Mouse (Mus musculus): Measurements from ENCODE around the gene Cbx4. TPM values are rescaled to one million over a fixed set of nuclear protein-coding genes. Genes with fewer than 3 reads are reported as not detected.

Gene Cbx4
- polyA plus RNA-seq, 1 experiment from 2014 or later = 4.8 TPM

DNA sequence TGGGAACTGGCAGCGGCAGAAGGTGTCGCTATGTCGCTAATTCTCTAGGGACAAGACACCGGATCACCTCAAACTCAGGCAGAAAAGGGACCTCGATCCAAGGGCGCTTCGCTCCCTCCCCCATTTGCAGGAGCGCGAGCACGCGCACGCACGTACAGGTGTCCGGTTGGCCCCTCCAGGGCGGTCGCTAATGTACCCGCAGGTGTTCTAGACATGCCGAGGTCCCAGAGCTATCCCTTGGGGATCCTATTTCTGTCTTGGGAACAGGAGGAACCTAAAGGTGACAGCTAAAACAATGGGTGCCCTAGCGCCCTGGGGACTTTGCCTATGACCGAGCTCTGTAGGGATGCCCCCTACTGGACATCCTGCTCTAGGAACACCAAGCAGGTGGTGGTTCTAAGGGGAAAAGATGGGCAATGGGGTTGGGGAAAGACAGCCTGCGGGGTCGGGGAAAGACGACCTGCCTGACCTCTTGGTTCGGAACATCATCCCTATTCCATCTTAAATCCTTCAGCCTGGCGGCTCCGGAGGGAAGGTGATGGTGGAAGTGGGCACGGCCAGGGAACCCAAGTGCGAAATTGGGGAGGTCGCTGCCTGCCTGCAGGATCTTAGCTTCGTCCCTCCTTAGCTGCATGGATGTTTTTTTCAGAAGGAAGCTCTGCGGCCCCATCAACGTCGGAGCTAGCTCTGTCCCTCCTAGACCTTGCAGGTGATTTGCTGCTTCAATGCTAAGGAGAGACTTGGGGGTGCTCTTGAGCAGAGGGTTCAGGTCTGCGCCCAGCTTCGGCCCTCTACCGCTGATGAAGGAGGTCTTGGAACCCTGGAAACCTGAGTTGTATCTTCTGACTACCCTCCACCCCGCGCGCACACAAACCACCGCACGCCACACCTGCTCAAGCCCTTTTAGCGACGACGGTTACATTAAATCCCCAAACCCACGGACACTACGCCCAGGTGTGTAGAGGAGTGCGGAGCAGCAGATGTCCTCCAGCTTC lies 31.4 kb downstream of the Cbx4 start:
- peak overlapping the region; percentile 77 for H3K4me2 ChIP-seq (ENCODE audit: low read depth, low read length)
- DNase-seq (ENCODE audit: low spot score) (peak; percentile 53), ATAC-seq (replicated peaks; ENCODE audit: insufficient number of reproducible peaks, low FRiP score, low TSS enrichment, low read depth) (no peak)
- no peaks in the 10 kb centered on the region for H3K9me3 ChIP-seq (replicated peaks; ENCODE audit: control insufficient read depth, low read length)
- peaks cover 12% of the 10 kb centered on the region for H3K4me1 ChIP-seq (ENCODE audit: control insufficient read depth, insufficient read depth, low read length)
- 1% methylated on average over 47 of the region's 47 CpGs for WGBS
- no peak overlapping the region for H3K27ac ChIP-seq (replicated peaks; ENCODE audit: low read depth, low read length)
- H3K27me3 ChIP-seq (ENCODE audit: control insufficient read depth, insufficient read depth, low read length) = peaks cover 81% of the 10 kb centered on the region
- H3K4me3 ChIP-seq (ENCODE audit: low read depth, low read length) = peak overlapping the region; percentile 31
- H3K36me3 ChIP-seq (replicated peaks; ENCODE audit: control insufficient read depth, insufficient read depth, low read depth, low read length) = no peaks in the 10 kb centered on the region
- no peak overlapping the region for H3K9ac ChIP-seq (replicated peaks; ENCODE audit: low read length)

DNA sequence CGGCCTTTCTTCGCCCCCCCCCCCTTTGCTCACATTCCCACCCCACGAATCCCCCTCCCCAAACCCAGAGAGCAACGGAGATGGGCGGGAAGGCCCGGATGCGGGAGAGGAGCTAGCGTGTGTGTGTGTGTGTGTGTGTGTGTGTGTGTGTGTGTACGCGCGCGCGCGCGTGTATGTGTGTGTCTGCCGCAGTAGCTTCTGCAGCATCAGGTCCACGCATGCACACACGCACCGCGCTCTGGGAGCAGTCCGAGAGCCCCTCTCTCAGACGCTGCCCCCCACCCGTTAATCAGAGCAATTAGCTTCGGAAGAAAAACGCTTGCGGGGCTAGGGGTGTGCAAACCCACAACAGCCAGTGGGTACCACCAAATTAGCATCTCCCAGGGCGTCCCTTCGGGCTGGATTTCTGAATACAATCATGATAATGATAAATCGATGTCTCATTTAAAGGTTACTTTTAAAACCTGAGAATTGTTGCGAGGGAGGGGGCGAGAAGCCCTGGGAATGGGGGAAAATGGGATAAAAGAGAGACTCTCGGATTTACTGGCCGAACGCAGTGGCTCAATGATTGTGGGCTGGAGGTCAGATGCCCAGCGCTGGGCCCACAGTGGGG lies 32.2 kb downstream of the Cbx4 start:
- no peak overlapping the region for H3K27ac ChIP-seq (replicated peaks; ENCODE audit: low read depth, low read length)
- DNase-seq (ENCODE audit: low spot score) = peak; percentile 61

DNA sequence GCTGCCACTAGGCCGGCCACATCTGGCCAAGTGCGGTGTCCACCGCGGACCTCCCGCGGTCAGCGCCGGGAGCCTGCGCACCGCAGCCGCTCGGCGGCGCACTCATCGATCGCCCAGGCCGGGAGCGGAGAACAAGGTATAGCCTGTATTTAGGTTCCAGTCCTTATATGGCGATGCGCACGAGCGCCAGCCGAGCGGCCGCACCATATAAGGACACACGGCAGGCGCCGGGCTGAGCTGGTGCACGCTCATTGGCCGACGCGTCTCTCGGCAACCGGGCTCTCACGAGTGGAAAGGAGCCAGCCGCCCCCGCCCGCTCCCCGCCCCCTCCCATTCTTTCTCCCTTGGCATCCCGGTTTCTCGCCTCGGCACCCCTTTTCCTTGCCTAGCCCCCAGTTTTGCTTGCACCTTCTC lies 32.8 kb downstream of the Cbx4 start:
- DNase-seq (ENCODE audit: low spot score) (peak; percentile 96), ATAC-seq (replicated peaks; ENCODE audit: insufficient number of reproducible peaks, low FRiP score, low TSS enrichment, low read depth) (peak; percentile 91)
- Histone ChIP-seq H3K9me3 (replicated peaks; ENCODE audit: control insufficient read depth, low read length) (no peaks in the 10 kb centered on the region), H3K9ac (replicated peaks; ENCODE audit: low read length) (peak overlapping the region; percentile 52), H3K27me3 (ENCODE audit: control insufficient read depth, insufficient read depth, low read length) (peaks cover 80% of the 10 kb centered on the region), H3K27ac (replicated peaks; ENCODE audit: low read depth, low read length) (0 out of 2 replicates have a peak overlapping the region, but pooled peaks have one; percentile 28), H3K4me2 (ENCODE audit: low read depth, low read length) (peak overlapping the region; percentile 77), H3K4me3 (ENCODE audit: low read depth, low read length) (peak overlapping the region; percentile 31), H3K4me1 (ENCODE audit: control insufficient read depth, insufficient read depth, low read length) (peaks cover 12% of the 10 kb centered on the region), H3K36me3 (replicated peaks; ENCODE audit: control insufficient read depth, insufficient read depth, low read depth, low read length) (no peaks in the 10 kb centered on the region)
- under 1% methylated on average over 41 of the region's 42 CpGs for WGBS

More for the DNA sequence above, 32.2 kb downstream of the Cbx4 start:
- Histone ChIP-seq H3K4me3 (ENCODE audit: low read depth, low read length) (peak overlapping the region; percentile 31), H3K36me3 (replicated peaks; ENCODE audit: control insufficient read depth, insufficient read depth, low read depth, low read length) (no peaks in the 10 kb centered on the region), H3K4me1 (ENCODE audit: control insufficient read depth, insufficient read depth, low read length) (peaks cover 12% of the 10 kb centered on the region), H3K27me3 (ENCODE audit: control insufficient read depth, insufficient read depth, low read length) (peaks cover 80% of the 10 kb centered on the region), H3K9me3 (replicated peaks; ENCODE audit: control insufficient read depth, low read length) (no peaks in the 10 kb centered on the region), H3K9ac (replicated peaks; ENCODE audit: low read length) (peak overlapping the region; percentile 46), H3K4me2 (ENCODE audit: low read depth, low read length) (peak overlapping the region; percentile 77)
- 1% methylated on average over 33 of the region's 35 CpGs for WGBS
- no peak for ATAC-seq (replicated peaks; ENCODE audit: insufficient number of reproducible peaks, low FRiP score, low TSS enrichment, low read depth)

DNA sequence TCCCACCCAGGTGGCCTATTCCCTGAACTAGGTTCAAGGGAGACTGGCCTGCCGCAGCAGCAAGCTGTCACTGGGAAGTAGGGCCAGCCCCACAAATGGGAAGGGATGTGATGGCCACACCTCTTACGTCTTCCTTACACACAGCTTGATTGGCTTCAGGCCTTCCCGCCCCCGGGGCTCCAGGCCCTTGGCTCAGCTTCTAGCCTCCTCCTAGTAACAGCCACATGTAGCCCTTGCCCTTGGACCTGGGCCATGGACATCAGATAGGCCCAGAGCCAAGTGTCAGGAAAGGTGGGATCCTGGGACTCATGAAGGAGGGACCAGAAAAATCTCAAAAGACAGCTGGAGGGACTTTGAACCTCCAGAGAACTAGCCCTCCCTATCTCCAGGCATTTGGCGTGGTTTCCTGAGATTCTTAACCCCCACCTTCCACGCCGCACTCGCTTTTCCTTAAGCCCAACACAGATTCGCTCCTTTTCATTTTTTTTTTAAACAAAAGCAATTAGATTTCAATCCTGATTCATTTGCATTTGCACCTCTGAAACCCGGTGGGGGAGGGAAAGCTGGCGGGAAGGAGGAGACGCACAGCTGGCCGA lies 33.3 kb downstream of the Cbx4 start:
- H3K27ac ChIP-seq (replicated peaks; ENCODE audit: low read depth, low read length) = 0 out of 2 replicates have a peak overlapping the region, but pooled peaks have one; percentile 28

DNA sequence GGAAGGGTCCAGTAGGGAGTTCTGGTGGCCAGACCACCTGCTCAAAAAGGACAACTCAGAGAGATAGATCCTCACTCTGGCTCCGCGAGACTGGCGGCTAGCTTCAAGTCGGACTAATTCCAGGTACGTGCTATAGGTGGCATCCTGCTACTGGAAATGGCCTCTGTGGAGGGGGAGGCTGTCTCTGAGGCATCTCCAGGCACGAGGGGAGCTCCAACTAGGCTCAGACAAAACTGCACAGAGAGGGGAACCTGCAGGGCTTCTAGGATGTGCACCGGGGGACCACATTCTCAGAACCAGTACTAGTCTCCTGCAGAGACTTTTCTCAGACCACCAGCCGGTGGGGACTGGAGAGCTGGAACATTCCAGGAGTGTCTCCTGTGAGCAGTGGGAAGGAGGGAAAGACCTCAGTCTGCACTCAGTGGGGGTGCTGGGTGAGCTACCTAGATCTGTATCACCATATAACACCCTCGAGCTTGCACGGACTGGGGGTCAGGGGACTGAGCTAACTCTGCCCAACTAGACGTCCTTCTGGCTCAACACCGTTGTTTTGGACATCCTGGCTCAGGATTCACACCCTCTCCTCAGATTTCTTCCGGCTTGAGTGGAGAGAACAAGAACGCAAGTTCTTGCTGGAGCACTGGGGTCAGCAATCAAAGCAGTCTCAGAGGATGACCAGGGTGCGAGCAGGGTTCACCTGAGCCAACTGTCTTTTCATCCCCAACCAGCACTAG lies 33.9 kb downstream of the Cbx4 start:
- ATAC-seq (replicated peaks; ENCODE audit: insufficient number of reproducible peaks, low FRiP score, low TSS enrichment, low read depth) (no peak), DNase-seq (ENCODE audit: low spot score) (peak; percentile 71)
- Histone ChIP-seq H3K4me3 (ENCODE audit: low read depth, low read length) (no peak overlapping the region), H3K4me1 (ENCODE audit: control insufficient read depth, insufficient read depth, low read length) (peaks cover 10% of the 10 kb centered on the region), H3K9me3 (replicated peaks; ENCODE audit: control insufficient read depth, low read length) (no peaks in the 10 kb centered on the region), H3K4me2 (ENCODE audit: low read depth, low read length) (no peak overlapping the region), H3K27ac (replicated peaks; ENCODE audit: low read depth, low read length) (no peak overlapping the region), H3K9ac (replicated peaks; ENCODE audit: low read length) (no peak overlapping the region; the same call in 1 of the 2 replicates), H3K27me3 (ENCODE audit: control insufficient read depth, insufficient read depth, low read length) (peaks cover 79% of the 10 kb centered on the region), H3K36me3 (replicated peaks; ENCODE audit: control insufficient read depth, insufficient read depth, low read depth, low read length) (no peaks in the 10 kb centered on the region)
- WGBS = 4% methylated on average over 15 of the region's 15 CpGs

More for the DNA sequence above, 33.3 kb downstream of the Cbx4 start:
- Histone ChIP-seq H3K4me1 (ENCODE audit: control insufficient read depth, insufficient read depth, low read length) (peaks cover 12% of the 10 kb centered on the region), H3K4me2 (ENCODE audit: low read depth, low read length) (peak overlapping the region; percentile 77), H3K4me3 (ENCODE audit: low read depth, low read length) (peak overlapping the region; percentile 31), H3K9me3 (replicated peaks; ENCODE audit: control insufficient read depth, low read length) (no peaks in the 10 kb centered on the region), H3K9ac (replicated peaks; ENCODE audit: low read length) (peak overlapping the region; percentile 52; the same call in 1 of the 2 replicates), H3K27me3 (ENCODE audit: control insufficient read depth, insufficient read depth, low read length) (peaks cover 80% of the 10 kb centered on the region), H3K36me3 (replicated peaks; ENCODE audit: control insufficient read depth, insufficient read depth, low read depth, low read length) (no peaks in the 10 kb centered on the region)
- DNase-seq (ENCODE audit: low spot score) (peak; percentile 78), ATAC-seq (replicated peaks; ENCODE audit: insufficient number of reproducible peaks, low FRiP score, low TSS enrichment, low read depth) (peak; percentile 39)
- 1% methylated on average over 13 of the region's 13 CpGs for WGBS

DNA sequence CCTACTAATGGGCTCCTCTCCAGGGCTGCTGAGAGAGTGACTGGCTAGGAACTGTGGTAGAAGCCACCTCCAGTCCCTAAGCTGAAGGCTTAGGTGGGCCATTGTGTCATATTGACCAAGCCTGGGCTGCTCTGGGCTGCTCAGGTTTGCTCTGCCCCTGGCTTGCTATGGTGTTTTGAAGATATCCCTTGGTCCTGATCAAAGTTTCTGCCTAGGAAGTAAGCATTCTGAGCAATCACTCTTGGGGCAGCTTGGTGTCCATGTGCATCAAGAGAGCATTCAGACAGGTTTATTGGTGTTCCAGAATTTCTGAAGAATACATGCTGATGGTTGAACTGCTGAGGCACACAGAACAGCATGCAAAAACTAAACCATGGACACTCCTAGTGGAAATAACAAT lies 34.6 kb downstream of the Cbx4 start:
- no peak for DNase-seq (ENCODE audit: low spot score)
- no peak for ATAC-seq (replicated peaks; ENCODE audit: insufficient number of reproducible peaks, low FRiP score, low TSS enrichment, low read depth)
- peaks cover 9% of the 10 kb centered on the region for H3K4me1 ChIP-seq (ENCODE audit: control insufficient read depth, insufficient read depth, low read length)
- no peak overlapping the region for H3K4me2 ChIP-seq (ENCODE audit: low read depth, low read length)
- H3K4me3 ChIP-seq (ENCODE audit: low read depth, low read length) = no peak overlapping the region
- H3K27ac ChIP-seq (replicated peaks; ENCODE audit: low read depth, low read length) = no peak overlapping the region
- no peaks in the 10 kb centered on the region for H3K9me3 ChIP-seq (replicated peaks; ENCODE audit: control insufficient read depth, low read length)
- no peak overlapping the region for H3K9ac ChIP-seq (replicated peaks; ENCODE audit: low read length)
- H3K36me3 ChIP-seq (replicated peaks; ENCODE audit: control insufficient read depth, insufficient read depth, low read depth, low read length) = no peaks in the 10 kb centered on the region
- H3K27me3 ChIP-seq (ENCODE audit: control insufficient read depth, insufficient read depth, low read length) = peaks cover 85% of the 10 kb centered on the region

DNA sequence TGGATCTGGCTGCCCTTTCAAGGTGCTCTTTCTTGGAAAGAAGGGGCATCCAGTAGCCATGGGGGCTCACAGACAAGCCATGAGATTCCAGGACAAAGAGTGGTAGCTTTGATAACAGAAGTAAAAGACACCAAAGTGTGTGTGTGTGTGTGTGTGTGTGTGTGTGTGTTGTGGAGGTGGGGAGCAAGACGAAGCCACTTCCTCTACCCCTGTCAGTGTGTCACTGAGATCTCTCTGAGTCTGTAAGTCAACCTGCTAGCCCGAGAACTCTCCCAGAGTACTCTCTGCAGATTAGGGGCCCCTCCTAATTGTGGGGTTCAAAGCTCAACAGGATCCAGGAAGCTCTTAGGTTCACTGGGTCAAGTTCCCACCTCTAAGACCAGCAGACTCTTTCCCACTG lies 35.7 kb downstream of the Cbx4 start:
- H3K4me2 ChIP-seq (ENCODE audit: low read depth, low read length) = no peak overlapping the region
- no peak overlapping the region for H3K27ac ChIP-seq (replicated peaks; ENCODE audit: low read depth, low read length)
- DNase-seq (ENCODE audit: low spot score) = no peak
- ATAC-seq (replicated peaks; ENCODE audit: insufficient number of reproducible peaks, low FRiP score, low TSS enrichment, low read depth) = no peak
- H3K36me3 ChIP-seq (replicated peaks; ENCODE audit: control insufficient read depth, insufficient read depth, low read depth, low read length) = no peaks in the 10 kb centered on the region
- WGBS = 0% methylated on average over 2 of the region's 2 CpGs
- no peak overlapping the region for H3K9ac ChIP-seq (replicated peaks; ENCODE audit: low read length)
- peaks cover 9% of the 10 kb centered on the region for H3K4me1 ChIP-seq (ENCODE audit: control insufficient read depth, insufficient read depth, low read length)
- H3K27me3 ChIP-seq (ENCODE audit: control insufficient read depth, insufficient read depth, low read length) = peaks cover 87% of the 10 kb centered on the region
- H3K9me3 ChIP-seq (replicated peaks; ENCODE audit: control insufficient read depth, low read length) = no peaks in the 10 kb centered on the region
- H3K4me3 ChIP-seq (ENCODE audit: low read depth, low read length) = no peak overlapping the region

All from embryonic facial prominence, embryonic 11.5 days (tissue).